Mouse (Mus musculus) intestine, embryonic 14.5 days (tissue): ENCODE measurements around the gene Aprt. TPM values are rescaled to one million over a fixed set of nuclear protein-coding genes. Genes with fewer than 3 reads are reported as not detected.

Experiments
- ATAC-seq: fragments of 200-750 bp; cut with Nextera tagmentation; replicated peaks from 2 replicates; pipeline ENCODE4 v1.8.0; 2017; ENCODE audit warnings: low read depth, moderate number of reproducible peaks, moderate TSS enrichment, moderate library complexity; ENCODE audit not compliant: low FRiP score, low TSS enrichment
- DNase-seq: peaks from one replicate; pipeline ENCODE4 v3.0.0-alpha.2; 2018; ENCODE audit warnings: low spot score
- H3K27ac ChIP-seq: fragments of 300-500 bp; sonication (generic); 2 replicates; pipeline ENCODE4 v1.5.1; 2014; ENCODE audit warnings: low read depth, mild to moderate bottlenecking, control low read depth
- H3K27me3 ChIP-seq: fragments of 300-500 bp; sonication (generic); replicated peaks from 2 replicates; pipeline ENCODE4 v1.6.1; 2014; ENCODE audit warnings: low read length, control low read depth; ENCODE audit not compliant: control insufficient read depth, insufficient read depth
- H3K36me3 ChIP-seq: fragments of 300-500 bp; sonication (generic); 2 replicates; pipeline ENCODE4 v1.6.1; 2014; ENCODE audit warnings: low read length, control low read depth; ENCODE audit not compliant: control insufficient read depth, insufficient read depth
- H3K4me1 ChIP-seq: fragments of 300-500 bp; sonication (generic); replicated peaks from 2 replicates; pipeline ENCODE4 v1.6.1; 2014; ENCODE audit warnings: low read length, control low read depth, mixed read lengths; ENCODE audit not compliant: control insufficient read depth, insufficient read depth
- H3K4me2 ChIP-seq: fragments of 300-500 bp; sonication (generic); 2 replicates; pipeline ENCODE4 v1.6.1; 2014; ENCODE audit warnings: low read length
- H3K4me3 ChIP-seq: fragments of 300-500 bp; sonication (generic); 2 replicates; pipeline ENCODE4 v1.5.1; 2014; ENCODE audit warnings: low read depth, low read length, control low read depth, mixed read lengths
- H3K9ac ChIP-seq: fragments of 300-500 bp; sonication (generic); 2 replicates; pipeline ENCODE4 v1.6.1; 2014; ENCODE audit warnings: mild to moderate bottlenecking, low read length
- H3K9me3 ChIP-seq: fragments of 300-500 bp; sonication (generic); 2 replicates; pipeline ENCODE4 v1.6.1; 2016; ENCODE audit warnings: low read length, control low read depth; ENCODE audit not compliant: control insufficient read depth
- WGBS: fragments of 180-500 bp; shearing (Covaris S2); extraction: QIAGEN DNeasy Blood & Tissue Kit; methylation state at CpG from one replicate; pipeline ENCODE4 v1.1.7; 2014; 5-methylcytosine and 5-hydroxymethylcytosine counted together
- polyA plus RNA-seq: library from polyadenylated mRNA; unstranded; fragments of >200 nt; fragmentation: Nextera tagmentation; extraction: Ambion mirVana; gene quantifications from 2 replicates; pipeline ENCODE4 v1.2.1, GENCODE M21; 2014

Aprt gene
- polyA plus RNA-seq, 1 experiment from 2014 or later = 580 TPM

GRCm38 (mm10) chr8:122538310-122539076, 38.2 kb downstream of the Aprt start:
- H3K36me3 ChIP-seq = no peaks in the 10 kb centered on the region
- ATAC-seq (no peak), DNase-seq (no peak)
- H3K4me1 ChIP-seq = peaks cover 16% of the 10 kb centered on the region
- 94% methylated on average over 9 of the region's 9 CpGs for whole genome bisulfite sequencing
- no peaks in the 10 kb centered on the region for H3K9me3 ChIP-seq
- no peak overlapping the region for H3K27ac ChIP-seq
- no peaks in the 10 kb centered on the region for H3K27me3 ChIP-seq
- H3K4me2 ChIP-seq = no peak overlapping the region
- H3K9ac ChIP-seq = no peak overlapping the region
- no peak overlapping the region for H3K4me3 ChIP-seq

GRCm38 (mm10) chr8:122537812-122538211, 38.9 kb downstream of the Aprt start:
- no peak overlapping the region for H3K4me3 ChIP-seq
- ATAC-seq (no peak), DNase-seq (no peak)
- no peaks in the 10 kb centered on the region for H3K36me3 ChIP-seq
- H3K27ac ChIP-seq = peak overlapping the region; percentile 80
- 57% methylated on average over 2 of the region's 2 CpGs for WGBS
- no peaks in the 10 kb centered on the region for H3K27me3 ChIP-seq
- no peak overlapping the region for H3K4me2 ChIP-seq
- H3K9ac ChIP-seq = no peak overlapping the region
- peaks cover 16% of the 10 kb centered on the region for H3K4me1 ChIP-seq
- no peaks in the 10 kb centered on the region for H3K9me3 ChIP-seq

GRCm38 (mm10) chr8:122537033-122537432, 39.7 kb downstream of the Aprt start:
- H3K4me2 ChIP-seq = peak overlapping the region; percentile 29
- peaks cover 16% of the 10 kb centered on the region for H3K4me1 ChIP-seq
- WGBS = 5% methylated on average over 6 of the region's 6 CpGs
- no peaks in the 10 kb centered on the region for H3K36me3 ChIP-seq
- ATAC-seq (peak; percentile 86), DNase-seq (peak; percentile 77)
- H3K27ac ChIP-seq = peak overlapping the region; percentile 80
- H3K27me3 ChIP-seq = no peaks in the 10 kb centered on the region
- no peak overlapping the region; the same call in 1 of the 2 replicates for H3K9ac ChIP-seq
- H3K9me3 ChIP-seq = no peaks in the 10 kb centered on the region
- H3K4me3 ChIP-seq = no peak overlapping the region

GRCm38 (mm10) chr8:122531312-122531711, 45.4 kb downstream of the Aprt start:
- no peak for ATAC-seq
- WGBS = 78% methylated on average over 8 of the region's 8 CpGs
- no peak overlapping the region for H3K27ac ChIP-seq

GRCm38 (mm10) chr8:122529159-122529558, 47.5 kb downstream of the Aprt start:
- Histone ChIP-seq H3K9me3 (no peaks in the 10 kb centered on the region), H3K4me3 (no peak overlapping the region), H3K27ac (no peak overlapping the region), H3K27me3 (no peaks in the 10 kb centered on the region), H3K4me1 (peaks cover 28% of the 10 kb centered on the region), H3K4me2 (no peak overlapping the region), H3K9ac (no peak overlapping the region), H3K36me3 (no peaks in the 10 kb centered on the region)
- no peak for ATAC-seq
- 90% methylated on average over 4 of the region's 4 CpGs for WGBS
- DNase-seq = no peak

More at GRCm38 (mm10) chr8:122531312-122531711, 45.4 kb downstream of the Aprt start:
- Histone ChIP-seq H3K27me3 (no peaks in the 10 kb centered on the region), H3K9me3 (no peaks in the 10 kb centered on the region), H3K36me3 (no peaks in the 10 kb centered on the region), H3K9ac (no peak overlapping the region), H3K4me2 (no peak overlapping the region), H3K4me1 (peaks cover 13% of the 10 kb centered on the region), H3K4me3 (no peak overlapping the region)
- DNase-seq = no peak

GRCm38 (mm10) chr8:122527937-122528336, 48.8 kb downstream of the Aprt start:
- Histone ChIP-seq H3K9me3 (no peaks in the 10 kb centered on the region), H3K36me3 (no peaks in the 10 kb centered on the region), H3K4me2 (no peak overlapping the region), H3K27ac (no peak overlapping the region), H3K4me1 (peaks cover 41% of the 10 kb centered on the region), H3K9ac (no peak overlapping the region), H3K4me3 (no peak overlapping the region), H3K27me3 (no peaks in the 10 kb centered on the region)
- DNase-seq = no peak
- no peak for ATAC-seq
- WGBS = 94% methylated on average over 3 of the region's 3 CpGs

- no peak overlapping the region for H3K4me2 ChIP-seq
- H3K27ac ChIP-seq = peak overlapping the region; percentile 14; the same call in 1 of the 2 replicates
- H3K4me1 ChIP-seq = peaks cover 45% of the 10 kb centered on the region
- no peaks in the 10 kb centered on the region for H3K36me3 ChIP-seq
- no peak overlapping the region for H3K9ac ChIP-seq
- no peak for ATAC-seq
- DNase-seq = no peak
- no peaks in the 10 kb centered on the region for H3K27me3 ChIP-seq
- no peak overlapping the region for H3K4me3 ChIP-seq
- H3K9me3 ChIP-seq = no peaks in the 10 kb centered on the region
- 35% methylated on average over 7 of the region's 7 CpGs for WGBS
Observed at GRCm38 (mm10) chr8:122526526-122527170, 50.1 kb downstream of the Aprt start.

- H3K27ac ChIP-seq = peak overlapping the region; percentile 14; the same call in 1 of the 2 replicates
- H3K4me2 ChIP-seq = no peak overlapping the region
Observed at GRCm38 (mm10) chr8:122526084-122526483, 50.6 kb downstream of the Aprt start.

More at GRCm38 (mm10) chr8:122526084-122526483, 50.6 kb downstream of the Aprt start:
- no peak overlapping the region for H3K4me3 ChIP-seq
- no peak overlapping the region for H3K9ac ChIP-seq
- H3K4me1 ChIP-seq = peaks cover 45% of the 10 kb centered on the region
- no peaks in the 10 kb centered on the region for H3K9me3 ChIP-seq
- no peaks in the 10 kb centered on the region for H3K27me3 ChIP-seq
- ATAC-seq = no peak
- 50% methylated on average over 3 of the region's 3 CpGs for WGBS
- DNase-seq = no peak
- H3K36me3 ChIP-seq = no peaks in the 10 kb centered on the region
